Mouse (Mus musculus) kidney, postnatal 14 days (tissue): ENCODE results near the gene Noc3l.

Experiments
- DNase-seq: peaks from one replicate; pipeline ENCODE4 v3.0.0; 2022; ENCODE audit warnings: mixed read lengths

Noc3l gene

DNA sequence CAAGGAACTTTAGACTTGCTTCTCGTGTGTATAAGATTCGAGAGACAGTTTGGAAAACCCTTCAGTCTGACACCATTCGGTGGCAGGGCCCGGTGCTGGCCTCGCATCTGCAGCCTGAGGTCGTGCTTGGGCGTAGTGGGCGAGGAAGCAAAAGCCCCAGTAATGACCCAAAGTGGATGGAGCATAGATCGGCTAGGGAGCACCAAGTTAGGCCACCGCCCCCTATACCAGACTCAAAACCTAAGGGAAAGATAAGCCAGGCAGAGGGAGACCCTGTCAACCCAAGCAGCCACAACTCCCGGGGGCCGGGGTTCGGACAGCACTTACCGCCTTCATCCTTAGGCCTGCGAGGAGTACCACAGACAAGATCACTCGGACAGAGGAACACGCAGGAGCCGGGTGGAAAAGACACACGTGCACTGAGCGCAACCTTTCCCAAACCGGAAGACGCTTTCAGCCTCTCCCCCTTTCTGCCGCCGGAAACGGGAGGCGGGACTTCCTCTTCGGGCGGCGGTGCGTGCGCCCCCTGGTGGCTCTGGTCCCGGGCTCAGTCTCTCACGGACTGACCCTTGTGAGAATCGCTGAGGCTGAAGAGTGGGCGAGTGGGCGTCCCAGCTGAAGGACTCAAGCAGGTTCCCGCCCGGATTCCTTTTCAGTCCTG lies at the start of gene Noc3l:
Gene Noc3l, minus strand, starts transcription at position 472 of the 661 bp plus-strand sequence.
- DNase-seq = peak; percentile 93

DNA sequence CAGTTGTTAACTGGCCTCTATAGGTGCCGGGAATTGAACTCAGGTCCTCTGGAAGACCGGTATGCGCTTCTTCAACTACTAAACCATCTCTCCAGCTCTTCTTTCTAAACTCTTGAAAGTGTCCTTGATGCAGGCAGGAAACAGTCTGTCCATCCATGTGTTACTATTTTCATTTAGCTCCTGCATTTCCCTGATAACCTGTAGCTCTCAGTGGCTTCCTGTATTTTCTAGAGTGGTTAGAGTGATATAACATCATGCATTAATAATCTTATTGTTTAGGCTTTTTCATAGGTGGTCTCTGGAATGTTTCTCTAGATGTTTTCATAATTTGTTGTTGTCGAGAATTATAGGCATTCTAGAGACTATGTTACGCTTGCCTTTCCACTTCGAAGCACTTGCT lies 43.5 kb upstream of the Noc3l start:
- DNase-seq = no peak

DNA sequence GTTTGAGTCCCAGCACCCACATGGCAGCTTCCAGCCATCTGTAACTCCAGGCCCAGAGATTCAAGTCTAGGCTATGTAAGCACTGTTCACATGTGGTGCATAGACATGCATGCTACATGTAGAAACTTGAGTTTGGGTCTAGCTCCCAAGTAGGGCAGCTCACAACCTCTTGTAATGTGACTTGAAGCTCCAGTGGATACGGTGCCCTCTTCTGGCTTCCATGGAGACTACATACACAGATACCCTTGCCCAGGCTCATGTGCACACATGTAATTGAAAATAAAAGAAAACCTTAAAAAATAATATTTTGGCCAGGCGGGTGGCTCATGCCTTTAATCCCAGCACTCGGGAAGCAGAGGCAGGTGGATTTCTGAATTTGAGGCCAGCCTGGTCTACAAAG lies 39.2 kb upstream of the Noc3l start:
- no peak for DNase-seq

DNA sequence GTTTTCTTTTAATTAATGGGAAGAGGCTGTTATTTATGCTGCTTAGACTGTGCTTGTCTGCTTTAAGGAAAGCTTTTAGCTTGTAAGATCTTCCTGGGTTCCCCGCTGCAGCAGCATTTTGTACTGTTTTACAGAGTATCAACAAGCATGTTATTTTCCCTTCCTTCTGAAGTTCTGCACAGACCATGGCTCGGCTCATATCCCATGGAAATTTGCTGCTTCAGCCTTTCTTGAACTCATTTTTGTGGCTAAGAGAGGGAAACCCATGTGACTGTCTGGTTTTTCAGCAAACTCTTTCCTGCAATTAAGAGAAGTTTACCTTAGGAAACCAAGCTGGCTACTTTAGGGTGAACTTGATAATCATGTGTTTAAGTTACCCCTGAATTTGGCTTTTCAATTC lies 27.3 kb upstream of the Noc3l start:
- DNase-seq = no peak

DNA sequence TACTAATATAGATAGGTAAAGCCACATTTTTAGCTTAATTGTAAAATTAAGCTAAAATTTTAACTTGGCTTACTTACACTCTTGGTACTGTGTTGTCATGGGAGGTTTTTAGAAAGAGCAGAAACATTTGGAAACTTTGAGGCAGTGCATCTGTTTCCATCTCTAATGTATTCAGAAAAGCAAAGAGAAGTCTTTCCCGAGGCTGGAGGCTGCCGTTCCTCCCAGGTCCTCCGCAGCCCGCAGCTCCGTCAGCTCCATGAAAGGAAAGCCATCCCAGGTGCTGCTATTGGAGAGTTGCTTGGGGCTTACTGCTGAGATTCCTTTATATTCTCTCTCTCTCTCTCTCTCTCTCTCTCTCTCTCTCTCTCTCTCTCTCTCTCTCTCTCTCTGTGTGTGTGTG lies 25.8 kb upstream of the Noc3l start:
- no peak for DNase-seq

DNA sequence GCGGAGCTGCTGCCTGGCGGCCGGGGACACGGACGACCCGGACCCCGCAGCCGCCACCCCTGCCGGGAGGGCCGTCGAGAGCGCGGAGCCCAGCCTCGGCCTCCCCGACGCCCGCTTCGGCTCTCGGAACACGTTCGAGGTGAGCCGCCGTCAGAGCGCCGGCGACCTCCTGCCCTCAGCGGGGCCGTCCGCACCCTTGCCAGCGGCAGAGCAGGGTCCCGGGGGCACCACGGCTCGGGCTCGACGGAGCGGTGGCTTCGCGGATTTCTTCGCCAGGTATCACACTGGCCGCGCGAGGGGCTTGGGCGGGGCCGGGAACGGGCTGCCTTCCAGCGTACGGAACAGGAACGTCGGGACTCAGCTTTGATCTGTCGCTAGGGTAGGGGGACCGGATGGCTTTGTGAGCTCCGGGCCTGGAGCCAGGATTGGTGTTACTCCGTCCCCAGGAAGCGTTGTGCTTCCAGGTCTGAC lies 18.2 kb upstream of the Noc3l start:
- DNase-seq = peak; percentile 81

DNA sequence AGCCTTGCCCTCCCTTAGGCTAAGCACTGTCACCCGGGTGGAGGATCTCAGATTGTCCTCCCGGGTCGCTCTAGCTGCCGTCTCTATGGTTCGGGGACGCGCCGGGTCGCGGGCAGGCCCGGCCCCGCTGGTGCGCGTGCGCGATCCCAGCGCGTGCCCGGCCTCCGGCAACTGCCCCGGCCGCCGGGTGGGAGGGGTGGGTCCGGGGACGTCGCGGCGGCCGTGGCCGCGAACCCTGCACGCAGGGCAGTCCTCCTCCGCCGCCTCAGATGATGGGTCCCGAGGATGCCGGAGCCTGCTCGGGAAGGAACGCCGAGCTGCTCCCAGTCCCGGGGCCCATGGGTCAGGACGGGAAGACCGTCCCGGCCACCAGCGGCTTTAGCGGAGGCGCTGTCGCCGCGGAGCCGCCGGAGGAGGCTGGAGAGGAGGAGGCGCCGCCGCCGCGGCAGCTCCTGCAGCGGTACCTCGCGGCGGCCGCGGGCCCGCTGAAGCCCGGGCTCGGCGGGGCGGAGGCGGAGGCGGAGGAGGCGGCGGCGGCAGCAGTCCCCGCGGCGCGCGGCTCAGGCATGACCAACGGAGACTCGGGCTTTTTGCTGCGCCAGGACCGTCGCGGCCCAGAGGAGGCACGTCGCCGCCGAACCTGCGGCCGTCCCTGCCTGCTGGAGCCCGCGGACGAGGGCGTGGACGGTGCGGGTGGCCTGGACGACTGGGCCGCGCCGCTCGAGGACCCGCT lies 17.6 kb upstream of the Noc3l start, which contains the start of gene Tbc1d12:
Gene Tbc1d12, plus strand, starts transcription at position 142 of the 733 bp plus-strand sequence.
- peak; percentile 95 for DNase-seq

DNA sequence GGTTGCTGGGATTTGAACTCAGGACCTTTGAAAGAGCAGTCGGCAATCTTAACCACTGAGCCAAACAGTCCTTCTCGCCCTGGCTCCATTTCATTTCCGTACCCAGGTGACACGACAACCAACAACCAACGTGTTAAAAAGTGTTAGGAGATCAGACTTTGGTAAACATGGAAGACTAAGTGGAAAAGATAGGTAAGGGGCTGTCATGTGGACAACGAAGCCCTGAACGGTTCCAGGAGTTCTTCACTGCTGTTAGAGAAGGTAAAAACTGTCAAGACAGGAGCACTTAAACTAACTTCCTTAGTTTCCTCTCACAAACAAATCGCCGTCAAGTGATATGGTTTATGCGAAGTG lies 17.0 kb upstream of the Noc3l start:
- no peak for DNase-seq

DNA sequence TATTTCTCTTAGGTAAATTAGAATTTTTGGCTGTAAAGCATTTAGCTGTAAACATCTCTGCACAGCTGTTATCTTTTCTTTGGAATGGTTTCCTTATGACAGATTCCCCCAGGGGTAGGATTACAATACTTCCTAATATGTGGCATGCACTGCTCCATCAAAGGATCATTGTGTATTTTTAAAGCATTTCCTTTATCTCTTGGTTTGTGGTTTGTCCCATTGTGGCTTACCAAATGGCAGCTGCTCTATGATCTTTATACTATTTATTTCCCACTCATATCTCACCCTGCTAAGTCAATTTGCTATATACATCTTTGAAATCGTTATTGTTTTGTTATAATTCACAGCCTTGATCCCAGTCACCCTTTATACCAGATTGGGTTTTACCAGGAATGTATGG lies 14.2 kb upstream of the Noc3l start:
- no peak for DNase-seq

DNA sequence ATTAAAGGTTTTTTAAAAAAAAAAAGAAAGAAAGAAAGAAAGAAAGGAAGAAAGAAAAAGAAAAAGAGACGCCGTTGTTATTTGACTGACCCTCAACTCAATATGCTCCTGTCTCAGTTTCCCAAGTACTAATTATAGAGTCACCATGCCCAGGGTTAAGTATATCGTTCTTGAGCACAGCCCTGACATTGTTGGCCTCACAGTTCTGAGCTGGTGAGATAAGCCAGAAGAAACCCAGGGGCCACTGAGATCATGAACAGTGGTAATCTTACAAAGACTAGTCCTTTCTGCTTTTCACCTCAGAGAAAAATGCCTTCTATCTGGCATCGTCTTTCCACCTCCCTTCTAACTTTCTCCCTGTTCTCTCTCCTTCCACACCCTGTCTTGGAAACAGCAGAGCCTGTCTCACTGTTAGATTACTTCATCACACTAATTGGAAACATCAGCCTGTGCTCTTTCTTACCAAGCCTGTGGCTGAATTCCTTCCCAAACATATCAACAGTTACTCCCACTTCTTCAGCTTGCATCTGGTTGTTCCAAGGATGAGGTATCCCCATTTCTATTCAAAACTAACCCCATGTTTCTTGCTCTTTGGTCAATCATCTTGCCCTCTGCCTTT lies 1.3 kb upstream of the Noc3l start:
- DNase-seq = no peak

DNA sequence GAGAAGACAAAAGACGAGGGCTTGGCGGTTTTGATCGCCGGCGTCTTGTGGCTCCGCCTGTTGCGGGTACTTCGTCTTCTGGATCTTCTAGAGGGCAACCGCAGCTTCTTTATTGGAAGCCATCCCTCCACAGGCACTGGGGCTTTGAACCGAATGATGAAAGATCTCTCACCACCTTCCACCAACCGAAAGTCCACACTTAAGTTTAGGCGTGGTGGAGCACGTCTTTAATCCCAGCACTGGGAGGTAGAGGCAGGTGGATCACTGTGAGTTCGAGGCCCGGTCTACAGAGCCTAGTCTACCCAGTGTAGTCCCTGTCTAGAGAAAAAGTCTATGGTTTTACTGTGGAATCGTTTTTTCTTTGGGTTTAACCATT lies 378 bp upstream of the Noc3l start:
- no peak for DNase-seq

DNA sequence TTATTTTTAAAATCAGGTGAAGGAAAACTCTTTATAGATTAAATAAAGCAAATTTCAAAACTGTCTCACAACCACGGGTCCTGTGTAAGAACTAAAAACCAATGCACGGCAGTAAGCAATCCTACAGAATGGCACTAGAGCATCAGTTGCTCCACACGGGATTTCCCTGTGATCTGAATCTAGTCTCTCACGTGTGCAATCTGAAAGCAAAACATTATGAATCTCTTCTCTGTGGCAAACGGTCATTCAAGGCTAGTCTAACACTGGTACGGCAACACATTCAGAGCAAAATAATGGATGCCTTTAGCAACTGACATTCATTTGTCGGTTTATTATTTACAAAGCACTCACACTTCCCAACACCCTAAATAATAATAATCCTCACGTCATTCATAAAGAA lies 846 bp downstream of the Noc3l start:
- DNase-seq = no peak

DNA sequence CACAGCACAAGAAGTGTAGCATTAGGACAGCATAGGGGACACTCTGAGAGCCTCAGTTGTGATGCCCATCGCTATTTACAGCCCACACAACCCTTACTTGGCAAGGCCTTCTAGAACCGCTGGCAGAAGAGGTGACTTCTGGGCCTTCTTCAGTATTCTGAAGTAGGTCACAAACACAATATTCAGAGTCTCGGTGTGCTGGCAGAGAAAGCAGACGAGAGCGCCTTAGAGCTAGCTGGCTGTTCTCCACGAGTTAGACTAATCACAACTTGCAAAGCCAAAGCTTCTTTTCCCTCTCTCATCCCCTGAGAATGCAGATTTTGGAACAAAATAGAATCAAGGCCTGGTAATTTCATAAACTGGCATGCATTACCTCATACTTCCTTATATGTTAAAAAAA lies 20.2 kb downstream of the Noc3l start:
- no peak for DNase-seq

DNA sequence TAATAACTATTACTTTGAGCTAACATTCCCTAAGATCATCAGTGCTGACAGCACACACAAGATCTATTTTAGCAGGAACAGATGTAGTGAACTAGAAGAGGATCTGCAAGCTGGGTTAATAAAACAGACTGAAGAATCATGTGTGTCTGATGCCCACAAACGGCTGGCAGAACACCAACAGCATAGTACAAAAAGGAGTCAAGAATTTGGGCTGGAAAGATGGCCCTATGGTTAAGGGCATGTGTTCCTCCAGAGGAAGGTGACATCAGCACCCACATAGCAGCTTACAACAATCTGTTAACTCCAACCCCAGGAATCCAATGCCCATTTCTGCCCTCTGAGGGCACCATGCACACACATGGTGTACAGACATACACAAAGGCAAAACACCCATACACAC lies 20.7 kb downstream of the Noc3l start:
- no peak for DNase-seq

DNA sequence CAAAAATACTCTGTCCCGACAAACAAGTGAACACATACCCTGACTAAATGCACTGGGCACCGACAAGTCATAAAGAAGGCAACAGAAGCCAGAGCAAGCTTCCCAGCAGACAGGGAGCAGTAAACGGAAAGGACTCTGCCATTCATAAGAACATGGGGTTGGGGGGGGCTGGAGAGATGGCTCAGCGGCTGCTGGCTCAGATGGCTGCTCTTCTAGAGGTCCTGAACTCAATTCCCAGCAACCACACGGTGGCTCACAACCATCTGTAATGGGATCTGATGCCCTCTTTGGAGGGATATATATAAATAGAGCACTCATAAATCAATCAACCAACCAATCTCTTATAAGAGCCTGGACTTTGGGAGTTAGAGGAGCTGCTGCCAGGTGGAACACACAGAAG lies 22.5 kb downstream of the Noc3l start:
- no peak for DNase-seq

DNA sequence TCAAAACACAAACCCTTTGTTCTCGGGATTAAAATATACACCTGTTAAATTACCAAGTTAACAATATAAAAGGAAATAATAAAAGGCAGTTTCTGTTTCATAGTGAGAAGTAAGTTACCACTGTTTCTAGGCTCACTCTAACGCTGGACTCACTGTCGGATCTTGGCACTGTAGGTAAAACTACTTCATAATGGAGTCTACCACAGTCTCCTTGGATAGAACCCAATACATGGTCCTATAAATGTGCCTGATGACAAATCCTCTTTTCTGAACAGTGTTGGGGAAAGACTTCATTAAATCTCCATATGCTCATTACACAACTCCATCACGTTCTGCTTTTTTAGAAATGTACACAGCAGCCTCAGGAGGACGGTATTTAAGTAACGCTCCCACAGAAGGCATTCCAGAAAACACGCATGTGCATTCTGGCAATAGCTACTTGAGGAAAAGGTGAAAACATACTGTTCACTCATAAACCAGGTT lies 25.4 kb downstream of the Noc3l start:
- DNase-seq = no peak

DNA sequence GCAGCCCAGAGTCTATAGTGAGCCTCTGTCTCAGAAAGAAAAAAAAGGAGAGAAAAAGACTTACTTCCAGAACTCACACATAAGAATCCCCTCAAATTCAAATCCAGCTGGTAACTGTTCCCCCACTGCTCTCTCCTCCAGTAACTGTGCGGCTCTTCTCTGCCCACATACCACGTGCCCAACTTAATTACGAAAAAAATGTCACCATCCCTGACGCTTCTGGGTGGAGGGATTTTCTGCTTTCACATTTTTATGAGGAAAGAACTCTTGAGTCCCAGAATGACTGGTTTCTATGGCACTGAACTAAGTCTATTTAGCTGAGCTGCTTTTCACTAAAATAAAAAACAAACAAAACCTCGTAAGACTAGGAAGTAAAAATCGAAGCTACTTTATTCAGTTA lies 31.3 kb downstream of the Noc3l start:
- no peak for DNase-seq

DNA sequence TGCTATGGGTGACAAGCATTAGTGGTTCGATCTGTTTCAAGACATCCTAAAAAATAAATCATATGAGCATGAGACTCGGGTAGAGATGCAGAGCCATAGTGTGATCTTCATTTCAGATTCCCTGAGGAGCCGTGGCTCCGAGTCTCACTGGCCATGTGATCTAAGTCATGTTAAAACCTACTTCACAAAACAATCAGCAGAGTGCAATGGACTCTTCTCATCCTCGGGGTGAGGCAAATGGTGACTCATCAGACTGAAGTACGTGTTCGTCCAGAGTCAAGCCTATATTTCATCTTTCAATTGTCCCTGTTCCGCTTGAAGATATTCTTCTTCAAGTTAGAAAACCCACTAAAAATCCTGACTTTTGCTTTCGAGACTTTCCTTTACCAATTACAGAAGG lies 35.5 kb downstream of the Noc3l start:
- no peak for DNase-seq

DNA sequence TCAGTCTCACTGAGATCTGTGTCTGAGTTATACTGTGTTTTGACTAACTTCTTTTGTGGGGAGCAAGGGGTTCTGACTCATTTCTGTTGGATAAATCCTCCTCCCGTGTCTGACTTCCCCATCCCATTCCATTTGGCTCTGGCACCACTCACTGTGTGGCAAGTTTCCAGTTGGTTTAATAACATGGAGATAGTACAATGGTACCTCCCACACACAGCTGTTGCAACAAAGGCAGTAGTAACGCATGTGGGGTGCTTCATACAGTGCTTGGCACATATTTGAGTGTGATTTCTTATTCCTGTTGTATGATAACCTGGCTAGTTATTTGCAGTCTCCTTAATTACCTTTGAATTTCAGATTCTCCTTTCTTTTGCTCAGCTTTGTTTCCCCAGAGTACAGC lies 40.2 kb downstream of the Noc3l start:
- no peak for DNase-seq

DNA sequence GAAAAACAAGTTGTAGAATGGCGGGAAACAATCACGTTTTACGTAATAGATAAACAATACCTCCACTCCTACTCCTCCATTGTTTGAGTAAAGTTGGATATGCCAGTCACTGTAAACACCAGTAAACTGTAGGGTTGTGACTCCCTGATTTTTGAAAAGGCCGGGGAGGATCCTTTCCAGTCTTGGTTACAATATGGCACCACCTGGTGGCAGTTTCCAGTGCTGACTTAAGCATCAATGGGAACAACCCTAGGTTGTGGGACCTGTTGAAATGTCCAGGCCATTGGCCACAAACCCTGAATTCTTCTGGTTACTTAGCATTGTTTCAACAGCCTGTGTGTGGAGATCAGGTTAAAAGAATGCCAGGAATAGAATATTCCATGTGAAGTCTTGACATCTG lies 43.5 kb downstream of the Noc3l start:
- peak; percentile 64 for DNase-seq

DNA sequence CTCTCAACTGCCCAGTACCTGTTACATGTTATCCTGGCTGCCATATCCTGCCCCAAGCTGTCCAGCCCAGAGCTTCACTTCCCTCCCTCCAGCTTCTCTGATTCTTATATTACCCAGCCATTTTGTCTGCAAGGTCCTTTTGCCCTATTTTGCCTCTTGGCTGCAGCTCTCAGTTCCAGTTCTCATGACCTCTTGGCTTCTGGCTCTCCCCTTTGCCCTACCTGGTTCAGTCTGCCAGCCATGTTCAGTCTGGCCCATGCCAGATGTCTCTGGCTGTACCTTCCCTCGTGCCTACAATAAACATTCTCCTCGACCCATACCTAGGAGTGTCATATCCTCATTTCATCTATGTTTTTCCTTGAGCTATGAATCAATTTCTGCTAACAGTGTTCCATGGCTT lies 52.7 kb downstream of the Noc3l start:
- DNase-seq = no peak

DNA sequence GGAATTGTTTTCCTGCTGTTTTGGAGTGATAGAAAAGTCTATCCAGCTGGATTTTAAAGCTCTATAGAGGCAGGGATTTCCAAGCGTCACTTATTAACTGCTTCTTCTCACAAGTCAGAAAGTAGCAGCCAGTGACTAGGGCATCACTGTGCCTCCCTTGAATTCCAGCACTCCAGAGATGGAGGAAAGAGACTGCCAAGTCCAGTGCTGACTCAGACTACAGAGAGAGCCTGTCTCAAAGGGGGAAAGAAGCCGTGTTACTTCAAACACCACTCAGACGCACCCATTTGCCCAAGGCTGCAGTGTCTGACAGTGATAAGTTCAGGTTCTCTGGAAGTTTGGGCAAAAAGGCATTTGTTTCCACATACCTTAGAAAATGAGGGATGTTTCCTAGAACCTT lies 58.6 kb downstream of the Noc3l start:
- no peak for DNase-seq

DNA sequence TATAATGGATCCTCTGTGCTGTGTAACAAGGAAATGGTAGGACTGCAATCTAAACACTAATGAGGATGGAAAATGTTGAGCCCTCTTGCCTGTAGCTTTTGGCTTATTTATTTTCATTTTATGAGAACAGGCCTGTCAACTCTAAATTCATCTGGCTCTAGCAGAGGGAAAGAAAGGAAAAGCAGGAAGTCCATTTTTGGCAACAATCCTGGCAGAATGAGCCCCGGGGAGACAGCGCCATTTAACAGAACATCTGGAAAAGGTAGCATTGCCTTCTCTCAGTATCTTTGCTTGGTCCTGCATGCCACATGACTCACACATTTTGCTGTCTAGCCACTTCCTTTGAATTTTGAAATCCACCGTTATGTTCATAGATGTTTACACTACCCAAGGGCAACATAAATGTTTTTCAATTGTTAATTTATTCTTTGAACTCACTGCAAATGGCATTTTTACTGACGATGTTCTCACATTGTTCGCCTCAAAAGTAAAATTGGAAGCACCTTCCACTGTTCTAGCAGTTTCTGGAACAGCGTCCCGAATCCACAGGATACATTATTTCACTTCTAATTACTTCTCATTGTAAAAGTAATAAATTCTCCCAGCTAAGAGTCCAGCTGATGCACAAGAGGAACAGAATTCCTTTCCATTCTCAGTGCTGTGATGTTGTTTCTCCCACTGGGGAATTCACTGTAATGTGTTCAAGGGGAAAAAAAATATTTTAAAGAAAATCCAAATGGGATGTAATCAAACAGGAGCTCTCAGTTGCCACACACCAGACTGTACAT lies 60.2 kb downstream of the Noc3l start:
- DNase-seq = peak; percentile 32
